Mouse (Mus musculus) heart, embryonic 10.5 days (tissue): ENCODE measurements at regions not wholly inside any gene's neighbourhood (a gene's known extent, or its start where the extent isn't known, plus 50 kb on each side); places are given as distances from the start of the nearest gene placed in this dataset.
"Not testable (repeated sequence)": the region's sequence is repeated elsewhere in the genome, so short reads cannot be mapped to it uniquely, and the experiment has no call there.

ENCODE experiments used
- DNase-seq: peaks from one replicate; pipeline ENCODE4 v3.0.0-alpha.2; 2017; ENCODE audit warnings: low spot score
- H3K27ac ChIP-seq: fragments of 300-500 bp; sonication (generic); 2 replicates; pipeline ENCODE4 v1.5.1; 2016; ENCODE audit warnings: mild to moderate bottlenecking
- H3K27me3 ChIP-seq: fragments of 300-500 bp; sonication (generic); 2 replicates; pipeline ENCODE4 v1.6.1; 2016; ENCODE audit warnings: mild to moderate bottlenecking; ENCODE audit not compliant: poor library complexity, insufficient read depth, severe bottlenecking
- H3K36me3 ChIP-seq: fragments of 300-500 bp; sonication (generic); 2 replicates; pipeline ENCODE4 v1.6.1; 2016; ENCODE audit warnings: mild to moderate bottlenecking, moderate library complexity
- H3K4me1 ChIP-seq: fragments of 300-500 bp; sonication (generic); 2 replicates; pipeline ENCODE4 v1.6.1; 2016; ENCODE audit warnings: mild to moderate bottlenecking
- H3K4me3 ChIP-seq: fragments of 300-500 bp; sonication (generic); 2 replicates; pipeline ENCODE4 v1.5.1; 2016; ENCODE audit warnings: mild to moderate bottlenecking, moderate library complexity
- H3K9me3 ChIP-seq: fragments of 300-500 bp; sonication (generic); 2 replicates; pipeline ENCODE4 v1.6.1; 2016; ENCODE audit warnings: mild to moderate bottlenecking, moderate library complexity
- WGBS: fragments of 180-500 bp; shearing (Covaris S2); methylation state at CpG from one replicate; pipeline ENCODE4 v1.1.7; 2016; 5-methylcytosine and 5-hydroxymethylcytosine counted together

- 91% methylated on average over 16 of the region's 17 CpGs for WGBS
- H3K4me3 ChIP-seq, H3K27ac ChIP-seq, DNase-seq, H3K36me3 ChIP-seq, H3K27me3 ChIP-seq, H3K4me1 ChIP-seq: not testable (repeated sequence)
- peaks cover 53% of the 10 kb centered on the region for H3K9me3 ChIP-seq
Observed at GRCm38 (mm10) chr13:12860954-12861353, 61.1 kb upstream of the Prl2c3 start.

- H3K27ac ChIP-seq, H3K36me3 ChIP-seq, H3K4me1 ChIP-seq, H3K27me3 ChIP-seq, H3K4me3 ChIP-seq, DNase-seq: not testable (repeated sequence)
- peaks cover 47% of the 10 kb centered on the region for H3K9me3 ChIP-seq
- WGBS, result 92% methylated on average over 19 of the region's 19 CpGs
Observed at GRCm38 (mm10) chr13:12859930-12860329, 60.1 kb upstream of the Prl2c3 start.
